Mouse (Mus musculus) olfactory bulb, adult 2 months (tissue): ENCODE data around the gene Macc1.

Experiments used
- CTCF ChIP-seq: fragments of 200-500 bp; IDR thresholded peaks from 2 replicates; pipeline ENCODE4 v1.5.1; 2012; ENCODE audit warnings: low read depth, mild to moderate bottlenecking, low read length, moderate library complexity; ENCODE audit not compliant: insufficient read depth
- POLR2A ChIP-seq: fragments of 200-500 bp; IDR thresholded peaks from 2 replicates; pipeline ENCODE4 v1.6.1; 2012; ENCODE audit warnings: mild to moderate bottlenecking, low read depth, low read length, moderate library complexity; ENCODE audit not compliant: insufficient read depth

- TF ChIP-seq POLR2A (no peak), CTCF (no peak)
These were observed 72.6 kb downstream of the Macc1 start for GRCm38 (mm10) chr12:119386650-119387049.
